Mouse (Mus musculus): ENCODE measurements around the gene Vstm5.
"Not testable (repeated sequence)": the region's sequence is repeated elsewhere in the genome, so short reads cannot be mapped to it uniquely, and the experiment has no call there.

Gene Vstm5

DNA sequence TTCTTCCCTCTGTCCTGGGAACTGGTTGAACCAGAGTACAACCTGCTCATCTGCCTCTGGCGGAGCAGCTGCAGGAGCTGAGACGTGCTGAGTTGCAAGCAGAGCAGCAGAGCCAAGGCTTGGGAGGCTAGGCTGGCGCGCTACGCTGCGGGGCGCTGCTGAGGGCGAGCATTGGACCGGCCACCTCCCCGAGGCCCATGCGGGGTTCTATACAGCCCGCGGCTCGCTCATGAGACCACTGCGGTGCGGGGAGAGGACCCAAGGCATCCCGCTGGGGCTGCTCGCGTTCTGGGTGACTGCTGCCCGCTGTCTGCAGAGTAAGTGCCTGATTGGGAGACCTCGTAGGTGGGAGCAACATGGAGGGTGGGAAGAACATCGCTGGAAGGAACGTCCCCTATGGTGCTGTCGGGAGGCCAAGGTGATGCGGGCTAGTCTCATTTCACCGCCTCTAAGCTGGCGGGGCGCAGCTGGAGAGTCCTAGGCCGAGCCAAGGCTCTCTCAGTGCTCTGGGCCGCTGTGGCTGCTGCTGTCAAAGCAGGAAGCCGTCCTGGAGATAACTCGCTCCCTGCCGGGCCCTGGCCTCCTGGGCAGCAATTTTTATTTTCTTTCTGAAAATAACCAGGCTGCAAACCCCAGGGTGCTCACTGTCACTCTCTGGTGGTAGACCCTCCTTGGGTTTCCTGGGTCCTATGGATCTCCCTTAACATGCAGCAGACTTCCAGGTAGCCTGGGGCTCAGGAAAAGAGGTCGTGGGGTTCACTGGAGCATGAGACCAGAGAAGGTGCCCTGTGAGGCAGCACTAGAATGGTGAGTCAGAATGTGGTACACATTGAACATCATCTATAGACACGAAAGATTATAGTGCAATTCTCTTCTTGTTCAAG is at the start of gene Vstm5:
Gene Vstm5, plus strand, starts transcription at position 4 of the 884 bp plus-strand sequence.
- DNase-seq = peak; percentile 60

DNA sequence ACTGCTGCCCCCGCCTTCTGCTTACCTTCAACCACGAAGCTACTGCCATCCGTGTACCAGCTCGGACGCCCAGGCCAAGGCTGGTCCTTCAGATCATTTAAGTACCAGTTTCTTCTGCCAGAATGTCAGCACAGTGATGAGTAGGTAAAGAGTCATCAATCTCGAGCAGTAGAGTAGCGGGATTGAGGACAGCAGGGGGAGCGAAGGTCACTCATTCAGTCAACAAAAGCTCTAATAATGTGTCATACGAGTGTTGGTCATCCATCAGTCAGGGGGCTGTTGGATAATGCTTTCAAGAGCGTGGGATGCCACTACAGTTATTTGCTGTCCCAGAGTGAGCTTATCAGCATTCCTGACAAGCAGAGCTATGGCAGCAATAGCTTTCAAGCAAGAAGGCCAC is 44.0 kb upstream of the Vstm5 start:
- DNase-seq = not testable (repeated sequence)

DNA sequence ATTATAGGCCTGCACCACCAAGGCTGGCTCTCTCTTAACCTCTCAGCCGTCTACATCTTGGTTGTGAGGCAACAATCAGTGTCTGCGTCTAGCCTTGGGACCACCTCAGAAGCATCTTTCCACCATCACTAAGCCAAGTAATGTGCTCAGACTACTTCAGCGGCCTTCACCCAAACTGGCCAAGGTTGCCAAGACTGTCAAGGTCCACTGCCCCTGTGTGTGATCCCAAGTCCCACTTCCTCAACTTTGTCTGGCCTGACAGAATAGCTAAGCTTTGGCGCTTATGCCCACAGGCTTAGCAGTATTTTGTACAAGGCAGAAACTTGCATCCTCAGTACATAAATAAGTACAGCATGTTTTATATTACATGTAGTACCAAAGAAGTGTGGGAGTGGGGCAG is 32.2 kb upstream of the Vstm5 start:
- no peak for DNase-seq

DNA sequence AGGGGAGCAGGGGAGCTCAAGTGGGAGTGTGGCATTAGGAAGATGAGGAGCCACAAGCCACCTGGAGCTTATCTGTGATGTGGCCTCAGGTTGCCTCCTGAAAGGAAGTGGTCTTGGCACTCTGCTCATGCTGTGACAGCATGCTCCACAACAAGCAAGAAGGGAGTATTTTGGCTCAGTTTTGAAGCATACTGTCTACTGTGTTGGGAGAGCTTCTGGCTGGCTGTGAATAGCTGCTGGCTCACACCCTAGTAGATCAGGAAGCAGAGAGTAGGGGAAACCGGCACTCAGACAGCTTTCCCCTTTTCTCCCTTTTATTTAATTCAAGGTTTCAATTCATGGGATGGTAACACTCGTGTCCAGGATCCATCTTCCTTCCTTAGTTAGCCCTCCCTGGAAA is 29.5 kb upstream of the Vstm5 start:
- DNase-seq = no peak

DNA sequence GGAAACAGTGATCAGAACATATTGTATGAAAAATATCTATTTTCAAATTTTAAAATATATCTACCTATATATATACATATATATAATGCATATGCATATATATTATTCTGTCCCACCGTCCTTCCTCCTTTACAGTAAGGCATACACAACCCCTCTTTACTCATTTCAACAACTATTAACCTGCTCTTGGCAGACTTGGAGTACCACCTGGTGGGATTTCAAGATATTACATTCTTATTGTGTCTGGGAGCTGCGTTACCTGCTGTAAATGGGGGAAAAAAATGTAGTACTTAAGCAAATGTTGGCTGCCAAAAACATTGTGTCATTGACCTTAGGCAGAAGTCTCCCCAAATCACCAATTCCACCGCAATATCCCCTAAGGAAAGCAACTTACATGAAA is 27.0 kb upstream of the Vstm5 start:
- DNase-seq = no peak

DNA sequence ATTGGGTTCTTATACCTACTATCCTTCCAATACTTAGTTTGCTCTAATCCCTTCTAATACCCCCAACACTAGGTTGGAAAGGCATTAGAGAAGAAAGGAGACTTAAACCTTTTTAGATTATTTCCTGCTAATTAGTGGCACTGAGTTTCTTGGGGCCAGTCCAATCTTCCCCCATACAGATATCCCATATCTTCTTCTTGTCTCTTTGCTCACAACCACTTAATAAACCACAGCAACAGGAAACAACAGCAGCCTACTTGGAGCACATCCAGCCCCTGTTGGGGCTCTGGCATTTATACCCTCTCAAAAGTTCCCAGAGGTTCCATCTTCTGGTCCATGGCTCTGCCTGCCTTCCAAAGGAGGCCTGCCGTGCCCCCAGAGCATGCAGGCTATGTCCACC is 25.1 kb upstream of the Vstm5 start:
- no peak for DNase-seq

DNA sequence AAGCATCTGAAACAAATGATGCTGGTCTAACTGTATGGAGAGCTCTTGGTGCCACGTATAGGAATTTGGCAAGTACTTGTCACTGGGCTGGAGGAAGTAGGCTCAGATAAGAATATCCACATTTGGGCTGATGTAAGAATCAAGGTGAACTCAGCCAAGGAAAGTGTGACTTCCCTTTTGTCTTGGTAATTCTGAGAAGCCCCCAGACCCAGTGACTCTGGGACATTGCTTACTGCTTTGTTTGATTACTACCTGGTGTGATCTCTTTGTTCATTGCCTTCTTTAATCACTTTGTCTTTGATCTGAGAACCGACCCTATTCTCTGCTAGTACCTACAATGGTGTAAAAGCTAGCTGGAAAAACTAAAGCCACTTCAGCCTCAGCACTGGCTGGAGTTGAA is 13.9 kb upstream of the Vstm5 start:
- no peak for DNase-seq

DNA sequence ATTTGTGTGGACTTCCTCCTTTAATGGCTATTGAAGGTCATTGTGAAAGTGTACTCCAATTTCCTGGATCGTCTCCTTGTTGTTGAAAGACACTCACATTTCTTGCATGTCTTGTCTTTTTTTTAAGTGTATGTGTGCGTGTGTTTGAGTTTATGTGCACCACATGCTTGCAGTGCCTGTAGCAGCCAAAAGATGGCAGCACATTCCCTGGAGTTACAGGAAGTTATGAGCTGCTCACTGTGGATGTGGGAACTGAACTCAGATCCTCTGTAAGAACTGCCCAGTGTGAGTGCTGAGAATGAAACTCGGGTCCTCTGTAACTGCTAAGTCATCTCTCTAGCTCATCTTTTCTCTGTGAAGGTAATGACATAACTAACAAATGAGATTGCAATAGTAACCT is 6.4 kb upstream of the Vstm5 start:
- no peak for DNase-seq

DNA sequence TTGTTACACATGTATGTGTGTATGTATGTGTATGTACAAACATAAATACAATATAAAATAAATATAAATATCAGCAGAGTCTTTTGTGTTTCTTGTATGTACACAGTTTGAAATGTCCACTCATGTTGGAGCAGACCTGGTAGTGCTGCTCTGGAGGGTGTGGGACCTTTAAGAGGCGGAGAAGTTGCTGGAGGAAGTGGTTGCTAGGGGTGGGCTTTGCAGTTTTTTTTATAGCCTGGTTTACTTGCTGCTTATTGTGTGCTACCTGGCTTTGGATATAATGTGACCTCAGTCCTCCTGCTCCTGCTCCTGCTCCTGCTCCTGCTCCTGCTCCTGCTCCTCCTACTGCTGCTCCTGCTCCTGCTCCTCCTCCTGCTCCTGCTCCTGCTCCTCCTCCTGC is 5.2 kb upstream of the Vstm5 start:
- DNase-seq = no peak

DNA sequence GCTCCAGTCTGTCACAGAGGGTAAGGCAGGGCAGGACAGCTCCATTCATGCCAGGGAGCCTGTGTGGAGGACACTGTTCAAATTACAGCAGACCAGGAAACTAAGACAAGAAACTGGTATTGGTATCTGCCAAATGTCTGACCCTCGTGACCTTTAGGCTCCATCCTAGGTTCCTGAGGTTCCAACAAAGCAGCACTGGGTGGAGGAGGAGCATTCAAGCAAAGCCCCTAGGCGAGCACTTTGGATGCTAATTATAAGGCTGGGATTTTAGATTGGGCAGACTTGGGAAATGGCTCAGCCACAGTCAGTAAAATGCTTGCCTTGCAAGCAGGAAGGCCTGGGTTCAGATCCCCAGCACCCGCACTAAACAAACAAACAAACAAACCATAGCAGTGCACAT is 2.9 kb upstream of the Vstm5 start:
- DNase-seq = no peak

DNA sequence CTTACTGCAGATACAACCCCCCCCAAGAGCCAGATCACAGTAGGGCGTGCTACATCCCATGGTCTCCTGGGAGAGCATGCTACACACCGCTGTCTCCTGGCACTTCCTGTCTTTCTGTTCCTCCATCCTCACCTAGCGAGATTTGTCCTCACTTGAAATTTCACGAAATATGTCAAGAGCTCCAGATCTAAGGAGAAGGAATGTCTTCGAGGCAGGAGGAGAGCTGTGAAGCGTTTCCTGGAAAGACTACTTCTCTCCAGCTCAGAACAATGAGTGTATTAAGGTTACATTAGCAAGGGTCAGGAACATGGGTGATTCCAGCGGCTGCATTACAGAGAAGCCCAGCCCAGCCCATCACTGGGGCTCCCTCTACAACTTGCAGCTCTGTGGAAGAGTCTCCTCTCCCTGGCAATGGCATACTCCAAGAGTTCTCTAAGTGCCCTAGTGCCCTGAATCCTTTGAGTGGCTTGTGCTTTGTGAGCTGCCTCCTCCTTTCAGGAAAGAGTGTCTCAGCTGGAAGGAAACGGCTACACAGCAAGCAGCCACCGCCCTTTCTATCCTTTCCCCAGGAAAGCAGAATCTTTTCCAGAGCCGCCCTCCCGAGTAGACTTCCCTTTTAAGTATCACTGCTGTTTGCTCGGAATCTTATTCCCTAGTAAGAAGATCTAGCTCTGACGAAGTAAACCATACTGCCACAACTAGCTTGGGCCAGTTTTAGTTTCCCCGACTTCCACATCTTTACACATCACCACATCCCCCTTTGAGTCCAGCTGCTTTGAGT is 1.1 kb upstream of the Vstm5 start:
- DNase-seq = no peak

DNA sequence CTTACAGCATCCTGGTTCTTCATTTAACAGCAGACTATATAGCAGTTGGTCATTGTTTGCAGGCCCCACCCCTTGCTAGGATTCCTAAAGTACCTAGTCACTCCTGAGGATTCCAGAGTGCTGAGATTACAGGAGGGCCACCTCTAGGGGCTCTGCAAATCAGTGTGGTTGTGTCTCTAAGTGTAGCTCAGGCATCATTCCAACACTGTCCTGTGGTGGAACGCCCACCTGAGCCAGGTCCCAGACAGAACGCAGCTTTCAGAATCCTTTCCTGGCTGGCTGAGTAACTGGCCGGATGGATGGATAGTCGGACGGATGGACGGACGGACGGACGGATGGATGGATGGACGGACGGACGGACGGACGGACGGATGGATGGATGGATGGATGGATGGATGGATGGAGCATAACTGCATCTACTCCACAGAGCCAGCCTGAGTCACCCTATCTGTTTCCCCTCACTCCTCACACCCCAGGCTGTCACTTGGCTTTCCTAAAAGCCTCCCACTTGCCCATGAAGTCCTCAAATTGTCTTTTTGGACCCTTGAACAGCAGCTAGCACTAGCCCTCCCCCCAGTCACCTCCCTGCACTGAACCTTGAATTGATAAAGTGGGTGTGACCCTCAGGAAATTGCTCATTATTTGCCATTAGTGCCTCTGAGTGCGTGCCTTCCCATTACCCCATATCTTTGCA is 401 bp upstream of the Vstm5 start:
- no peak for DNase-seq

DNA sequence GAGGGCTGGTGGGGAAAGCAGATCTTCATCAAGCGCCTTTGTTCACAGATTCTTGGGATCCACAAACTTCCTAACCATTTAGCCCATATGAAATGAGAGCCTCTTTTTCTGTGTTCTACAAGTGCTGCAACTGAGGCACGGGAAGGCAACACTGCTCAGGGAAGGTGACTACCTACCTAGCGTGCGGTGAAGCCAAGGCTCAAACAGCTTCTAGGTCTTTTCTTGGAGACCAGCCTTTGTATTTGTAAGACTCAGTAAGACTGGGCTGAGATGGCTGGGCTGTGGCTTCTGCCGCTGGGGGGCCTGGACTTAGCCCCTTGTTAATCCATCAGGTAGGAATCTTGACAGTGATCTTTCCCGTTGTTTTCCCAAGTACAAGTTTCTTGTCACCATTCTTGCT is 1.2 kb downstream of the Vstm5 start:
- no peak for DNase-seq

DNA sequence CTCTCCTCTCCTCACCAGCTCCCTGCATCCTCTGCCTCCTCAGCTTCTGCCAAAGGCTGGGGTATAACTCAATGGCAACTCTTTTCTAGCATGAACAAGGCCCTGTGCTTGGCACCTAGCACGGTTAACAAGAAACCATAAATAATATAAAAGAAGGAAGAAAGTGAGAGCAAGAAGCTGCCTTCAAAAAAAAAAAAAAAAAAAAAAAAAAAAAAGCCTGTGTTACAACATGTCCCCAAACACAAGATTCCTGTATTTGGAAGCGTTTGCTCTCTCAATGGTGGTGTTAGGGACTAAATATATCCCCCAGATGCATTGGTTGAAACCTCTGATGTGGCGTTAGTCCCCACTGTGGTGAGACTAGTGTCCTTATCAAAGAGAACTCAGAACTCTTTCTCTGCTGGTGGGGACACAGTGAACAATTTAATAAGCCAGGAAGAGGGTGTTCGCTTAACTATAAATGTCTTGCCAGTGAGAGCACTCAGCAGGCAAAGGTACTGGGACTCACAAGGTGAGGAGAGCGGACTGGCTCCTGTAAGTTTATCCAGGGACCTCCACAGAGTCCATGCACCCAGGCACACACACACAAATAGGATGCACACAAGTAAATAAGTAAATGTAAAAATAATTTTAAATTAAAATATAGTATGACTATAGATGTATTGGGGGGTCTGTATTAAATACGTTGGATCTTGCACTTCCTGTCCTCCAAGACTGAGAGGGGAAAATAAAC is 2.2 kb downstream of the Vstm5 start:
- DNase-seq = no peak

DNA sequence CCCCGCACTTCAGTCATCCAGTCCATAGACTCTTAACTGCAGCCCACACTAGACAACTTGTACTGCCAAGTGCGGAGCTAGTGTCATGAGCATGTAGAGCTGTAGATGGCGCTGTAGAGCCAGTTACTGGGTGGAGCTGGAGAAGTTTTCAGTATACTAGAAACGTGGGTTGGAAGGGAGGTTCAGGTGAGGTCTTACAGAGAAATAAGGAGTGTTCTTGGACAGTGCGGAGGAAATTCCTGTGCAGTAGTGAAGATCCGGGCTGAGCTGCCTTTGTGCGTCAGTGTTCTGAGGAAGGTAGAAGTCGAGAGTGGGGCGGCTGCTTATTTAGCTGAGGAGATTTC is 2.7 kb downstream of the Vstm5 start:
- peak; percentile 57 for DNase-seq

DNA sequence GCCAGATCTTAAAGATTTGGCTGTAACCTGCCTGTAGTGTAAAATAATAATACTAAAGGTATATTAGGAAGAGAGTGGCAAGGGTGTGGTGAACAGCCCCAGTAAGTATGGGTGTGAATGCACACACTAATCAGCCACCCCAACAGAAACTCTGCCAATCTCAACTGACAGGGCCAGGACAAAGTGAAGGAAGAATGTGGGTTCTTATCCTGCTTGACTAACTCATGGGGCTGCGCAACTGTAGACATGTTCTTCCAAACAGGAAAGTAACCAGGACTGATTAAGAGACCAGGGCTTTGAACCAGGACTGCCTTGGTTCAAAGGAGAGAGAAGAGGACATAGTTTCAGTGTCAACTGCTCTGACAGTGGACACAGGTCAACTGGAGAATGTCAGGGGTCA is 3.3 kb downstream of the Vstm5 start:
- no peak for DNase-seq

DNA sequence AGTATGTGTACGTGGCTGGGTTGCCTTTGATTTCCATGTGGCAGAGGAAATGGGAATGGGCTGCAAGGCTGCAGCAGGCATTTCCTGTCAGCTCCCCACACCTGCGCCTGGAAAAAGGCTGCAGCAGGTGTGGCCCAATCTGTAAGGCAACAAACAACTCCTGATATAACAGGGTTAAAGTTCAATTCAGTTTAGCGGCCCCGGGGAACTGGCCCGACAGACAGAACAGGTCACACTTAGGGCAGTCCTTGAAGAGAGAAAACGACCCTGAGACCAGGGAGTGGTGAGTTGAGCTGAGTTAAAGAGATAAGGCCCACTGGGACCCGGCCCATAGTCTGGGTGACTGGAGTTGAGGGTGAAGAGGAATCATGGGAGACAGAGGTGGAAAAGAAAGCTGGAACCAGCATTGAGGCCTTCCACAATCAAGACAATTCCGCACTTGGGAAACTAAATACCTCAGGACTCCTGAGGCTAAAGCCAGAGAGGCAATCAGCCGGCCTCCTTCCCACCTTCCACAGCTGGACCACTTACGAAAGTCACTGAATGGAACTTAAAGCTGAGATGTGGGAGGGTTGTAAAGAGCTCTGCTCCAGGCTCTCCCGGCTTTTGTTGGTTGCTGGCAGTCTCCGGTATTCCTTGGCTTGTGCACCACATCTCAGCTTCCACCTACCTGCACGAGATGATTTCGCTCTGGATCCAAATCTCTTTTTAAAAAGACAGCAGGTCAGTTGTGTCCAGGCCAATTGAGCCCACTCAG is 6.7 kb downstream of the Vstm5 start:
- no peak for DNase-seq

DNA sequence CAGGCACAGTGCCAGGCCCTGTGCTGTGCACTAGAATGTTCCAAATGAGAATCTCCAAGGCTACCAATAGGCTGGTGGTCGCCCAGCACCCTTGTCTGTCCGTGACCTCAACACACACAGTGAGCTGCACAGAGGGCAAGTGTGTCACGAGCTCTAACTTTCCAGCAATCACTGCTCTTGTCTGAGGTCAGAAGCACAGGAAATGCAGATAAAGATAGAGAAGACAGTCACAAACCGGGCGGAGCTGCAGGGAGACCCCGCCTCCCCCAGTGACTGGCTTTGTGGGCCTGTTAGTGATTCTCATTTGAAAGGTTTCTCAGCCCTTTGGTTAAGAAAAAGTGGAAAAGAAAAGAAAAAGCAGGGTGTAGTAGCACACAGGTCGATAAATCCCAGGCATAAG is 11.5 kb downstream of the Vstm5 start:
- no peak for DNase-seq

DNA sequence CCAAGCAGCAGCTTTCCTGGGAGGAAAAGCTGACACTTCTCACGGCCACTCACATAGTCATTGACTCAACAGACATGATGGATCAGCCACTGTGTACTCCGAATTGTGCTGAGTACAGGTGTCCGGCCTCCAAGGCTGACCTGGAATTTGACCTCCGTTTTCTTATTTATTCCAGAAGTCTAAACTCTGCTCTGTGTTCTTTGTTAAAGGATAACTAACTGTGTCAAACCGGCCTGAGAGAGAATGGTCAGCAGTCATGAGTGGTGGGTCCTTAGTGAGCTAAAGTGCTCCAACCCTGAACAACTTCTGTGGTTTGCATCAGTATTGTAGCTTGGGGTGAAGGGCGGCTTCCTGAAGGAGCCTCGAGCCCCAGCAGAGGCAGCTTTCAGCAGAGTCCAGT is 13.4 kb downstream of the Vstm5 start:
- DNase-seq = no peak

DNA sequence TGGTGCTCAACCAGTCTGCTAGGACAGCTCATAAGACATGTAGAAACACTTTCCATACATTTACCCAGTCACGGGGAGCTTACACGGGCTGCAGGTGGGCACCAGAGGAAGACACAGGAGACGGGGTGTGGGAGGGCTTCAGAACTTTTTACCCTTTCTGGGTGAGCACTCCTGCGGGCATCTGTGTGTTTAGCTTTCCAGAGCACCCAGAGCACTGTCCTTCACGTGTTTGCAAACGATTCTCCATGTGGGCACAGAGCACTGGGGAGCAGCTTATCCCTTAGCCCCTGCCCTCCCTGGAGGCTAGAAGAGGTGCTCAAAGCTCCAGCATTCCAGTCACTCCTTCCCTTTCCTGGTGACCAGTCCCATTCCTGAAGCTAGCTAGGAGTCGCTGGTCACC is 15.7 kb downstream of the Vstm5 start:
- no peak for DNase-seq

DNA sequence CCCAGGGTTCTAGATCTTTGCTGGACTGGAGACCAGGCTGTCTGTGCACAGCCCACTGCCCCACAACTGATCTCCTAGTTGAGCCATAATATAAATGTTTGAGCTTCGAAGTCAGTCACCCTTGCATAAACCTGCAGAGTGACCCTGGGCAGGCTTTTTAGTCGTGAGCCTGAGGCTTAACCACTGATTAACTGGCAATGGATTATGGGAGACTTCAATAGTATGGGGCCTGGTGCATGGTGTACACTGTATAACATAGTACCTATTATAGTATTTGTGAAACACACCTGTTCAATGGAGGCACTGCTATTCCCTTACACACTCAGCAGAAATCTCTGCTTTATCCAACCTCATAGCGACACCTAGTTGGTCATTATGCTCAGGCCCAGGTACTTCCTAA is 17.4 kb downstream of the Vstm5 start:
- no peak for DNase-seq

DNA sequence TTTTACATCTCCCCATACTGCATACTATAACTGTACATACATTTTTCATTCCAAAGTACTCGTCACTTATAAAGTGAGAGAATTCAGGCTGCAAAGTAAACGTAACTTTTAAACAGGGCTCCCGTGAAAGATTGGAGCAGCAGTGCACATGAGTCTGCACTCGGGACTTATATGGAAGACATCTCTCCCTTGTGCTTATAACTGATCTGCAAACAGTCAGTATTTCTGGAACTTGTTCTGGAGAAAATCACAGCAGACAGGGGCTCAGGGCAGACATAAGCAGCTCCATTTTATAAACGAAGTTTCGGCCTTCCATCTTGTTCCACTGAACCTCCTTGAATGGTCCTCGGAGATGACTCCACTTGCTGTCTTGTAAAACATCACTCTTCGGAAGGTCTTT is 23.1 kb downstream of the Vstm5 start:
- DNase-seq = no peak
